Mouse (Mus musculus) lung, adult 2 months (tissue): ENCODE results near the gene Zdhhc18. TPM values are rescaled to one million over a fixed set of nuclear protein-coding genes. Genes with fewer than 3 reads are reported as not detected.
A peak's percentile ranks its signal among the peaks of the same experiment; 100 is the strongest.

Experiments used
- DNase-seq: peaks from one replicate; pipeline ENCODE4 v3.0.0; 2022
- H3K4me1 ChIP-seq: fragments of 200-500 bp; 2 replicates; pipeline ENCODE4 v1.6.1; 2011; ENCODE audit warnings: low read length; ENCODE audit not compliant: control insufficient read depth, insufficient read depth
- H3K4me3 ChIP-seq: fragments of 200-500 bp; replicated peaks from 2 replicates; pipeline ENCODE3; 2011; ENCODE audit warnings: low read depth, mild to moderate bottlenecking, control low read depth, low read length; ENCODE audit errors: extremely low read depth
- CTCF ChIP-seq: fragments of 200-500 bp; IDR thresholded peaks from 2 replicates; pipeline ENCODE4 v1.5.1; 2011; ENCODE audit warnings: mild to moderate bottlenecking, low read length, control low read depth; ENCODE audit not compliant: insufficient read depth
- POLR2A ChIP-seq: fragments of 200-500 bp; IDR thresholded peaks from 2 replicates; pipeline ENCODE4 v1.6.1; 2011; ENCODE audit warnings: low read depth, mild to moderate bottlenecking, control low read depth, low read length, borderline replicate concordance; ENCODE audit errors: extremely low read depth
- WGBS: fragments of 180-500 bp; shearing (Covaris S2); methylation state at CpG from one replicate; pipeline ENCODE4 v1.1.7; 2018; 5-methylcytosine and 5-hydroxymethylcytosine counted together
- polyA plus RNA-seq: library from polyadenylated mRNA; depleted of rRNA; stranded (reverse); fragments of >200 nt; gene quantifications from 2 replicates; pipeline ENCODE4 v1.2.3, GENCODE M21; 2012

The Zdhhc18 gene
- polyA plus RNA-seq, 1 experiment, result 85.6 TPM

- TF ChIP-seq POLR2A (no peak), CTCF (no peak)
- peak; percentile 49 for DNase-seq
- Histone ChIP-seq H3K4me3 (no peak overlapping the region), H3K4me1 (peaks cover 28% of the 10 kb centered on the region)
- WGBS, result 10% methylated on average over 5 of the region's 5 CpGs
Measured at GRCm38 (mm10) chr4:133675594-133676016, 25.7 kb upstream of the Zdhhc18 start.

GRCm38 (mm10) chr4:133674331-133674695 is 24.4 kb upstream of the Zdhhc18 start:
- DNase-seq, result no peak
- TF ChIP-seq CTCF (no peak), POLR2A (no peak)
- Histone ChIP-seq H3K4me3 (no peak overlapping the region), H3K4me1 (peaks cover 30% of the 10 kb centered on the region)
- WGBS, result 34% methylated on average over 8 of the region's 8 CpGs

GRCm38 (mm10) chr4:133673666-133674330 is 23.8 kb upstream of the Zdhhc18 start:
- no peak for DNase-seq
- H3K4me1 ChIP-seq, result peaks cover 30% of the 10 kb centered on the region
- WGBS, result 6% methylated on average over 10 of the region's 10 CpGs
- peak overlapping the region; percentile 33 for H3K4me3 ChIP-seq
- TF ChIP-seq CTCF, result no peak
- no peak for TF ChIP-seq POLR2A

- peaks cover 30% of the 10 kb centered on the region for H3K4me1 ChIP-seq
- H3K4me3 ChIP-seq, result peak overlapping the region; percentile 86
- DNase-seq, result peak; percentile 39
- TF ChIP-seq CTCF (no peak), POLR2A (no peak)
- WGBS, result 1% methylated on average over 24 of the region's 24 CpGs
Measured at GRCm38 (mm10) chr4:133672845-133673647, 23.1 kb upstream of the Zdhhc18 start.

GRCm38 (mm10) chr4:133671881-133672844 is 22.2 kb upstream of the Zdhhc18 start, which contains the start of gene Pigv:
Pigv (minus strand) TSS chr4:133672647.
- under 1% methylated on average over 75 of the region's 76 CpGs for WGBS
- TF ChIP-seq POLR2A (peak; percentile 79), CTCF (no peak)
- H3K4me1 ChIP-seq, result peaks cover 30% of the 10 kb centered on the region
- H3K4me3 ChIP-seq, result peak within 1 kb of the TSS; percentile 86
- DNase-seq, result peak; percentile 97

- peaks cover 30% of the 10 kb centered on the region for H3K4me1 ChIP-seq
- peak; percentile 81 for DNase-seq
- peak overlapping the region; percentile 86 for H3K4me3 ChIP-seq
- 4% methylated on average over 13 of the region's 13 CpGs for WGBS
- peak; percentile 77 for TF ChIP-seq CTCF
- TF ChIP-seq POLR2A, result no peak
Measured at GRCm38 (mm10) chr4:133671184-133671880, 21.4 kb upstream of the Zdhhc18 start.

- no peak for DNase-seq
- TF ChIP-seq POLR2A, result no peak
- TF ChIP-seq CTCF, result peak; percentile 44; the same call in 1 of the 2 replicates
Measured at GRCm38 (mm10) chr4:133669652-133670210, 19.8 kb upstream of the Zdhhc18 start.

GRCm38 (mm10) chr4:133668537-133668936 is 18.6 kb upstream of the Zdhhc18 start:
- TF ChIP-seq POLR2A, result no peak
- no peak for TF ChIP-seq CTCF
- Histone ChIP-seq H3K4me1 (peaks cover 14% of the 10 kb centered on the region), H3K4me3 (no peak overlapping the region)
- DNase-seq, result no peak
- WGBS, result 73% methylated on average over 3 of the region's 3 CpGs

More at GRCm38 (mm10) chr4:133669652-133670210, 19.8 kb upstream of the Zdhhc18 start:
- Histone ChIP-seq H3K4me1 (peaks cover 22% of the 10 kb centered on the region), H3K4me3 (no peak overlapping the region)
- 45% methylated on average over 6 of the region's 6 CpGs for WGBS
